22 mouse cellular contexts compared by ENCODE assay signal in genomic region chr14:9089625-9090326, GRCm38 (mm10).
DNase-seq lines count a peak whose midpoint lies in the region; ATAC-seq and TF ChIP-seq lines count a peak whose summit lies in the region.
"Had no signal": no experiment of that assay in that cellular context is flagged by ENCODE, and none has a peak within 500 bp of the region (broad histone marks: within the 10 kb centered on the region; RNA-seq: fewer than 3 reads in every experiment).

No protein-coding gene starts in this region.

- WGBS in hindbrain, postnatal 0 days: 78% methylated on average over 5 of the region's 5 CpGs
- WGBS in hindbrain, embryonic 13.5 days: 84% methylated on average over 5 of the region's 5 CpGs
- WGBS in forebrain, postnatal 0 days: 75% methylated on average over 5 of the region's 5 CpGs

- no peak overlapping the region for H3K4me3 ChIP-seq in hindbrain, postnatal 0 days (ENCODE audit: low read length)
- H3K4me3 ChIP-seq in hindbrain, embryonic 13.5 days: no peak overlapping the region
- no peak overlapping the region for H3K4me3 ChIP-seq in forebrain, postnatal 0 days (ENCODE audit: low read depth, low read length)
- H3K4me3 ChIP-seq: embryonic facial prominence, embryonic 12.5 days; hindbrain, embryonic 10.5 days; limb, embryonic 13.5 days; neural tube, embryonic 12.5 days had no signal

- no peak for ATAC-seq in hindbrain, postnatal 0 days
- ATAC-seq in hindbrain, embryonic 13.5 days (ENCODE audit: low FRiP score): no peak
- ATAC-seq in forebrain, postnatal 0 days: no peak
- no peak for ATAC-seq in megakaryocyte-erythroid progenitor cell, adult 5-6 weeks (replicated peaks; ENCODE audit: low FRiP score, low TSS enrichment, poor library complexity, severe bottlenecking)
- ATAC-seq: activated CD4-positive, CD25-positive, alpha-beta regulatory T cell, adult 4 months; intestine, embryonic 16.5 days; Patski had no signal

- H3K36me3 ChIP-seq in hindbrain, postnatal 0 days (ENCODE audit: insufficient read depth, low read length): no peaks in the 10 kb centered on the region
- no peaks in the 10 kb centered on the region for H3K36me3 ChIP-seq in hindbrain, embryonic 13.5 days
- H3K36me3 ChIP-seq in forebrain, postnatal 0 days (ENCODE audit: insufficient read depth): no peaks in the 10 kb centered on the region
- H3K36me3 ChIP-seq: embryonic facial prominence, embryonic 12.5 days; hindbrain, embryonic 10.5 days; limb, embryonic 13.5 days; neural tube, embryonic 12.5 days had no signal

- TF ChIP-seq CTCF in hindbrain, postnatal 0 days (IDR thresholded peaks at IDR 0.05; ENCODE audit: low read depth): no peak
- no peak for TF ChIP-seq CTCF in forebrain, postnatal 0 days (IDR thresholded peaks at IDR 0.05; ENCODE audit: low read depth)

- peak; percentile 30 to 46 for DNase-seq in cerebellum, postnatal 14 days
- no peak for DNase-seq in cerebellum, adult 11 months
- DNase-seq in hindbrain, postnatal 0 days (ENCODE audit: low spot score): peak; percentile 53
- DNase-seq in retina, postnatal 1 day: peak; percentile 17
- no peak for DNase-seq in retina, embryonic 14.5 days (ENCODE audit: low spot score)
- DNase-seq in forebrain, postnatal 0 days: peak; percentile 31
- DNase-seq: adrenal gland, postnatal 36 days; heart, adult 18-20 months; layer of hippocampus, adult 9-11 months; lung, postnatal 10 days; spleen, adult 18-20 months; thymus, adult 18-20 months had no signal

- H3K27ac ChIP-seq in hindbrain, postnatal 0 days: no peak overlapping the region
- no peak overlapping the region for H3K27ac ChIP-seq in hindbrain, embryonic 13.5 days
- no peak overlapping the region for H3K27ac ChIP-seq in forebrain, postnatal 0 days (ENCODE audit: low read depth, low read length)
- H3K27ac ChIP-seq: embryonic facial prominence, embryonic 12.5 days; hindbrain, embryonic 10.5 days; limb, embryonic 13.5 days; liver, embryonic 14.5 days; neural tube, embryonic 12.5 days had no signal

- H3K9ac ChIP-seq in hindbrain, postnatal 0 days (replicated peaks; ENCODE audit: low read length): no peak overlapping the region
- H3K9ac ChIP-seq in hindbrain, embryonic 13.5 days: no peak overlapping the region
- no peak overlapping the region for H3K9ac ChIP-seq in forebrain, postnatal 0 days
- H3K9ac ChIP-seq: embryonic facial prominence, embryonic 12.5 days; limb, embryonic 13.5 days; liver, embryonic 14.5 days; neural tube, embryonic 12.5 days had no signal

- no peak overlapping the region for H3K4me2 ChIP-seq in hindbrain, postnatal 0 days (ENCODE audit: low read depth, low read length)
- no peak overlapping the region for H3K4me2 ChIP-seq in hindbrain, embryonic 13.5 days
- H3K4me2 ChIP-seq in forebrain, postnatal 0 days (ENCODE audit: low read depth): no peak overlapping the region
- H3K4me2 ChIP-seq: embryonic facial prominence, embryonic 12.5 days; limb, embryonic 13.5 days; neural tube, embryonic 12.5 days had no signal

- no peaks in the 10 kb centered on the region for H3K4me1 ChIP-seq in hindbrain, postnatal 0 days (ENCODE audit: insufficient read depth, low read length)
- H3K4me1 ChIP-seq in hindbrain, embryonic 13.5 days (replicated peaks): no peaks in the 10 kb centered on the region
- H3K4me1 ChIP-seq in forebrain, postnatal 0 days (ENCODE audit: insufficient read depth): no peaks in the 10 kb centered on the region
- H3K4me1 ChIP-seq: embryonic facial prominence, embryonic 12.5 days; hindbrain, embryonic 10.5 days; limb, embryonic 13.5 days; neural tube, embryonic 12.5 days had no signal

- H3K27me3 ChIP-seq in hindbrain, postnatal 0 days (ENCODE audit: insufficient read depth, low read length): no peaks in the 10 kb centered on the region
- no peaks in the 10 kb centered on the region for H3K27me3 ChIP-seq in hindbrain, embryonic 13.5 days
- H3K27me3 ChIP-seq in forebrain, postnatal 0 days (ENCODE audit: insufficient read depth, low read length): no peaks in the 10 kb centered on the region
- H3K27me3 ChIP-seq: embryonic facial prominence, embryonic 12.5 days; limb, embryonic 13.5 days; neural tube, embryonic 12.5 days; Patski had no signal

- H3K9me3 ChIP-seq in hindbrain, postnatal 0 days (ENCODE audit: low read length): no peaks in the 10 kb centered on the region
- no peaks in the 10 kb centered on the region for H3K9me3 ChIP-seq in hindbrain, embryonic 13.5 days
- no peaks in the 10 kb centered on the region for H3K9me3 ChIP-seq in forebrain, postnatal 0 days (ENCODE audit: low read length)
- H3K9me3 ChIP-seq: embryonic facial prominence, embryonic 12.5 days; hindbrain, embryonic 10.5 days; limb, embryonic 13.5 days; neural tube, embryonic 12.5 days had no signal

Comparison
In these comparisons a context has a peak if more than half of its experiments do, and no peak if none do; other contexts are left out.
1. DNase-seq: peak in cerebellum, postnatal 14 days (2 of 2), hindbrain, postnatal 0 days (single experiment), retina, postnatal 1 day (single experiment) and forebrain, postnatal 0 days (single experiment); none in cerebellum, adult 11 months (single experiment) and retina, embryonic 14.5 days (single experiment).